Mouse (Mus musculus) midbrain, embryonic 14.5 days (tissue): Measurements from ENCODE around the gene Tepsin. TPM values are rescaled to one million over a fixed set of nuclear protein-coding genes. Genes with fewer than 3 reads are reported as not detected.

Source experiments
- ATAC-seq: fragments of 200-750 bp; cut with Nextera tagmentation; 2 replicates; pipeline ENCODE4 v1.8.0; 2017; ENCODE audit warnings: moderate number of reproducible peaks, moderate library complexity; ENCODE audit not compliant: low FRiP score, low TSS enrichment
- DNase-seq: peaks from one replicate; pipeline ENCODE4 v3.0.0-alpha.2; 2015
- H3K27ac ChIP-seq: fragments of 300-500 bp; sonication (generic); replicated peaks from 2 replicates; pipeline ENCODE4 v1.5.1; 2014; ENCODE audit warnings: mild to moderate bottlenecking, low read depth, low read length, moderate library complexity
- H3K27me3 ChIP-seq: fragments of 300-500 bp; sonication (generic); 2 replicates; pipeline ENCODE4 v1.6.1; 2014; ENCODE audit warnings: low read length, control low read depth, mixed read lengths; ENCODE audit not compliant: control insufficient read depth, insufficient read depth
- H3K36me3 ChIP-seq: fragments of 300-500 bp; sonication (generic); 2 replicates; pipeline ENCODE4 v1.6.1; 2014; ENCODE audit warnings: low read length, control low read depth; ENCODE audit not compliant: control insufficient read depth, insufficient read depth
- H3K4me1 ChIP-seq: fragments of 300-500 bp; sonication (generic); 2 replicates; pipeline ENCODE4 v1.6.1; 2014; ENCODE audit warnings: mild to moderate bottlenecking, antibody characterized with exemption, low read length, control low read depth; ENCODE audit not compliant: control insufficient read depth, insufficient read depth
- H3K4me2 ChIP-seq: fragments of 300-500 bp; sonication (generic); 2 replicates; pipeline ENCODE4 v1.6.1; 2014; ENCODE audit warnings: mild to moderate bottlenecking, low read length, moderate library complexity
- H3K4me3 ChIP-seq: fragments of 300-500 bp; sonication (generic); replicated peaks from 2 replicates; pipeline ENCODE4 v1.5.1; 2014; ENCODE audit warnings: low read depth, low read length
- H3K9ac ChIP-seq: fragments of 300-500 bp; sonication (generic); replicated peaks from 2 replicates; pipeline ENCODE4 v1.6.1; 2014; ENCODE audit warnings: mild to moderate bottlenecking, low read length, moderate library complexity
- H3K9me3 ChIP-seq: fragments of 300-500 bp; sonication (generic); 2 replicates; pipeline ENCODE4 v1.6.1; 2016; ENCODE audit warnings: low read length, control low read depth, mixed read lengths; ENCODE audit not compliant: control insufficient read depth
- WGBS: fragments of 180-500 bp; shearing (Covaris S2); extraction: QIAGEN DNeasy Blood & Tissue Kit; methylation state at CpG from one replicate; pipeline ENCODE4 v1.1.7; 2014; 5-methylcytosine and 5-hydroxymethylcytosine counted together
- polyA plus RNA-seq: library from polyadenylated mRNA; unstranded; fragments of >200 nt; fragmentation: Nextera tagmentation; extraction: Ambion mirVana; gene quantifications from 2 replicates; pipeline ENCODE4 v1.2.1, GENCODE M21; 2014

Tepsin gene
- 15.9 and 18.0 TPM in 2 replicates for polyA plus RNA-seq

DNA sequence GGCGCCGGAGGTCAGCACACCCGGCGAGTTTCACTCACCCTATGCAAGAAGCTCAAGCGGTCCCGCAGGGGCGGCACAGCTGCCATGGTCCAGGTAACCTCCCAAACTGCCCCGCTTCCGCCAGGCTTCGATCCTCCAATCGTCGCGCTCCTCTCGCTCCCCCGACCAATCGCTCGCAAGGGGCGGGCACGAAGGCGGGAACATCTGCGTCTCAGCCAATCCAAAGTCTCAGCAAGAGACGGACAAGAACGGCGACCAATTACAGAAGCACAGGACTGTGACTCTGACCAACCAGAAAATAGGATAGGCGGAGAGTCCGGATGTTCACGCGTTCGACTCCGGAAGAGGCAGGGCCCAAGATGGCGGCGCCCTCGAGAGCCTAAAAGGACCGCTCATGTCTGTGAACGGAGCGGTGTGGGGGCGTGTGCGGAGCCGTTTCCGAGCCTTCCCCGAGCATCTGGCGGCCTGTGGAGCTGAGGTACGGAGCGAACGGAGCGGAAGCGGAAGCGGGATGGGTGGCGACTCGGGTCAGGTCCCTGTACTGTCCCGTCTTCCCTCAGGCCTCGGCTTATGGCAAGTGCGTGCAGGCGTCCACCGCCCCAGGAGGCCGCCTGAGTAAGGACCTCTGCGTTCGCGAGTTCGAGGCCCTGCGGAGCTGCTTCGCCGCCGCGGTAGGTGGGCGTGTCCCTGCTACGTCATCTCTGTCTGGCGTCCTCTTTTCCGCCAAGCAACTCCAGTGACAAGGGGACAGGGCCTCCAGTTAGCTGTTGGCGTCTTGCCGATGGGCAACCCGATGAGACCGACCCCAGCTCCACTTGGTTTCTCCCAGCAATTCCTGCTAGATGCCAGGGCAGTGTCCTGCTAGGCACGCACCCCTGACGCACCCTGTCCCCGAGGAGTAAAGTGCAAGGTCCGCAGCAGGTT, at the start of gene Tepsin, which contains the start of gene Ndufaf8:
Gene Tepsin, minus strand, starts transcription at position 144 of the 924 bp plus-strand sequence.
Gene Ndufaf8, plus strand, starts transcription at position 341 of the 924 bp plus-strand sequence.
- DNase-seq (peak; percentile 96), ATAC-seq (peak; percentile 97)
- Histone ChIP-seq H3K9ac (peak within 1 kb of the TSS; percentile 80), H3K9me3 (no peaks in the 10 kb centered on the region), H3K27me3 (no peaks in the 10 kb centered on the region), H3K4me3 (peak within 1 kb of the TSS; percentile 84), H3K4me1 (peaks cover 11% of the 10 kb centered on the region), H3K4me2 (peak within 1 kb of the TSS; percentile 90), H3K36me3 (peaks cover 32% of the 10 kb centered on the region), H3K27ac (peak within 1 kb of the TSS; percentile 95)
- under 1% methylated on average over 77 of the region's 77 CpGs for WGBS

- WGBS, result 85% methylated on average over 13 of the region's 13 CpGs
Measured at GRCm38 (mm10) chr11:120143708-120144497, 45.4 kb upstream of the Tepsin start.

GRCm38 (mm10) chr11:120142601-120143051, 44.1 kb upstream of the Tepsin start:
- H3K4me3 ChIP-seq, result no peak overlapping the region
- peaks cover 16% of the 10 kb centered on the region for H3K36me3 ChIP-seq
- H3K27me3 ChIP-seq, result no peaks in the 10 kb centered on the region
- no peaks in the 10 kb centered on the region for H3K4me1 ChIP-seq
- 83% methylated on average over 3 of the region's 3 CpGs for WGBS
- ATAC-seq (no peak), DNase-seq (peak; percentile 46)
- H3K9ac ChIP-seq, result no peak overlapping the region
- no peak overlapping the region for H3K4me2 ChIP-seq
- no peaks in the 10 kb centered on the region for H3K9me3 ChIP-seq
- H3K27ac ChIP-seq, result no peak overlapping the region

More at GRCm38 (mm10) chr11:120143708-120144497, 45.4 kb upstream of the Tepsin start:
- DNase-seq (no peak), ATAC-seq (no peak)
- Histone ChIP-seq H3K36me3 (peaks cover 12% of the 10 kb centered on the region; the same call in 1 of the 2 replicates), H3K9me3 (no peaks in the 10 kb centered on the region), H3K4me1 (peaks cover 1% of the 10 kb centered on the region; the same call in 1 of the 2 replicates), H3K4me3 (no peak overlapping the region), H3K27me3 (no peaks in the 10 kb centered on the region), H3K27ac (no peak overlapping the region), H3K9ac (no peak overlapping the region), H3K4me2 (no peak overlapping the region)

DNA sequence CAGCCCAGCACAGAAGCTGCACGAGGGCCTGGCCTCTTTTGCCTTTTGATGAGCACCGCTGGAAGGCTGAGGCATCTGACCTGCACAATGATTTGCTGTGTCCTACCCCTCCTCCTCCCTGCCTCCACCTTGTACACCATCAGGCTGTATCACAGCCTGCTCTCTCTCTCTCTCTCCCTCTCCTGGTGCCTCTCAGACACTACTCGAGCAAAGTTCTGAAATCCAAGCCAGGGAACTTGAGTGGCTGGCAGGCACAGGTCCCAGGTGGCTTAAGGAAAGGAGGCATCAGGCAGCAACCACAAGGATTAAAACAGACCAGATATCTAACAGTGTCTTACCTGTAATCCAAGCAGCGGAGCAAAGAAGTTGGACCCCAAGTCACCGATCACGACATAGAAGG, 41.7 kb upstream of the Tepsin start:
- Histone ChIP-seq H3K36me3 (peaks cover 12% of the 10 kb centered on the region), H3K9me3 (no peaks in the 10 kb centered on the region), H3K4me2 (no peak overlapping the region), H3K27ac (no peak overlapping the region), H3K9ac (no peak overlapping the region), H3K4me1 (no peaks in the 10 kb centered on the region), H3K4me3 (no peak overlapping the region), H3K27me3 (no peaks in the 10 kb centered on the region)
- ATAC-seq (no peak), DNase-seq (no peak)
- 66% methylated on average over 6 of the region's 6 CpGs for WGBS

- Histone ChIP-seq H3K9ac (no peak overlapping the region), H3K4me1 (no peaks in the 10 kb centered on the region), H3K4me2 (no peak overlapping the region), H3K36me3 (peaks cover 17% of the 10 kb centered on the region), H3K4me3 (no peak overlapping the region), H3K9me3 (no peaks in the 10 kb centered on the region), H3K27me3 (no peaks in the 10 kb centered on the region), H3K27ac (no peak overlapping the region)
- DNase-seq (no peak), ATAC-seq (no peak)
- 89% methylated on average over 10 of the region's 10 CpGs for WGBS
Measured at GRCm38 (mm10) chr11:120139309-120139731, 40.8 kb upstream of the Tepsin start.

DNA sequence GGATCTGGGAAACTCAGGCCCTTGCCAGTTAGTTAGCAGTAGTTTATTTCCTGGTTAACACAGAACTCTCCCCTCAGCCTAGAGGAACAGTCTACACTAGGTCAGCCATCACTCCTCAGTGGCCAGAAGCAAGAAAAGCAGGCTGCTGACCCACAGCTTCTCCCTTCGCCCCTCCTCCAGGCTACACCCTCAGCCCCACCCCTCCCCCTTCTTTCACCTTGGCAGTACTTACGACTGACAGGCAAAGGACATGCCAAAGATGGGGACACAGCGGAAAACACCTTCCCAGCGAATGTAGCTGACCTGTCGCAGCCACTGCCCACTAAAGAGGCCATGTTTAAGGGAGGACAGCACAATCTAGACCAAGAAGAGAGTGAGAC, 39.1 kb upstream of the Tepsin start:
- Histone ChIP-seq H3K4me3 (no peak overlapping the region), H3K27ac (no peak overlapping the region), H3K4me1 (no peaks in the 10 kb centered on the region), H3K9me3 (no peaks in the 10 kb centered on the region), H3K36me3 (peaks cover 22% of the 10 kb centered on the region), H3K9ac (no peak overlapping the region), H3K27me3 (no peaks in the 10 kb centered on the region), H3K4me2 (no peak overlapping the region)
- ATAC-seq (no peak), DNase-seq (no peak)
- WGBS, result 46% methylated on average over 5 of the region's 5 CpGs

- H3K9me3 ChIP-seq, result no peaks in the 10 kb centered on the region
- no peak overlapping the region for H3K4me3 ChIP-seq
- H3K36me3 ChIP-seq, result peaks cover 28% of the 10 kb centered on the region
- DNase-seq, result no peak
- H3K27ac ChIP-seq, result no peak overlapping the region
- H3K4me2 ChIP-seq, result no peak overlapping the region
- no peaks in the 10 kb centered on the region for H3K4me1 ChIP-seq
- no peak for ATAC-seq
- no peaks in the 10 kb centered on the region for H3K27me3 ChIP-seq
- no peak overlapping the region for H3K9ac ChIP-seq
- 48% methylated on average over 23 of the region's 23 CpGs for WGBS
Measured at GRCm38 (mm10) chr11:120136796-120137624, 38.5 kb upstream of the Tepsin start.

DNA sequence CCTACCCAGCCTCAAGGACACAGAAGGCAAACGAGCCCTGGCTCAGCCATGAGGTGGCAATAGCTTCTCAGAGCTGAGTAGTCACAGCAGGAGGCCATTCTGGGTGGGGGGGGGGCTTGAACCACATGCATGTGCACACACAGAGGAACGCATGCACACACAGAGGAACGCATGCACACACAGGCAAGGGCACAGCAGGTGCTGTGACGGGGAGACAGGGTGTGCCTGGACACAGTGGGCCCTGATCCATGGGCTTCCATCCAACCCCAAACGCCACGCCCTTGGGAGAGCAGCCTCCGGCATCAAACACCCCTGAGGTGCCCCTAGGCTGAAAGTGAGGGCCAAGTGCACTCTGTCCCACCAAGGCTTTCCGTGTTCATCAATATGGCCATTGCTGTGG, 37.7 kb upstream of the Tepsin start:
- no peak for ATAC-seq
- DNase-seq, result no peak
- WGBS, result 84% methylated on average over 8 of the region's 8 CpGs
- Histone ChIP-seq H3K4me3 (no peak overlapping the region), H3K9ac (no peak overlapping the region), H3K27me3 (no peaks in the 10 kb centered on the region), H3K27ac (no peak overlapping the region), H3K36me3 (peaks cover 35% of the 10 kb centered on the region), H3K9me3 (no peaks in the 10 kb centered on the region), H3K4me2 (no peak overlapping the region), H3K4me1 (no peaks in the 10 kb centered on the region)
